Mouse (Mus musculus): ENCODE measurements around the gene H60b. TPM values are rescaled to one million over a fixed set of nuclear protein-coding genes. Genes with fewer than 3 reads are reported as not detected.
"Not testable (repeated sequence)": the region's sequence is repeated elsewhere in the genome, so short reads cannot be mapped to it uniquely, and the experiment has no call there.

The H60b gene
- total RNA-seq (2017) = not detected in 2 replicates

GRCm38 (mm10) chr10:22158310-22158999 is at the start of gene H60b, which contains the start of gene Raet1e:
Gene H60b (plus strand): TSS chr10:22158586.
Gene Raet1e (plus strand): TSS chr10:22158569.
- ATAC-seq (replicated peaks; ENCODE audit: low read depth, poor library complexity, severe bottlenecking) = peak; percentile 94

DNA sequence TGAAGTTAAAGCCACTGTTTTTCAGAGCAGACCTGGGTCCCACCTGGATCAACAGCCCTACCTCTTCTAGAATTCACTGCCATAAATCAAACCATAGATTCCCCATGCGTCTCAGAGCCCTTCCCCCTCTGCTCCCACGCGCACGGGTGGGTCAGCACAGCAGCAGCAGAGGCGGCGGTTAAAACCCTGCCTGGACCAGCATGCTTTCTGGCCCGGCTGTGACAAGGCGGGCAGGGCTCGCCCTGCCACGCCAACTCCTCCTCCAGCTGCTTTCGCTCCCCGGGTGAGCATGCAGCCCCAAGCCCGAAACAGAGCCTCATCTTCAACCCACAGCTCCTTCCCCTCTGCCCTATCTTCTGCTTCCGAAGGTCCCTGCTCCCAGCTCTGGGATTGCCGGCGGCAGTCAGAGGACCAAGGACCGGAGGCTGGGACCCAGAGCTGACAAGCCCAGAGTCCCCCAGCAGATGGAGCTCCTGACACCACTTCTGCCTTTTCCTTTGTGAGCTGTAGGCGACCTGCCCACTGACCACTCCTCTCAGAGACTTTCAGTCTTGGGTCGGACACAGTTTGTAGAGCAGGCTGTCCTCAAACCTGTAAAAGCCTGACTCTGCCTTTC is 17.6 kb upstream of the H60b start:
- ATAC-seq (replicated peaks; ENCODE audit: low read depth, poor library complexity, severe bottlenecking) = peak; percentile 33

DNA sequence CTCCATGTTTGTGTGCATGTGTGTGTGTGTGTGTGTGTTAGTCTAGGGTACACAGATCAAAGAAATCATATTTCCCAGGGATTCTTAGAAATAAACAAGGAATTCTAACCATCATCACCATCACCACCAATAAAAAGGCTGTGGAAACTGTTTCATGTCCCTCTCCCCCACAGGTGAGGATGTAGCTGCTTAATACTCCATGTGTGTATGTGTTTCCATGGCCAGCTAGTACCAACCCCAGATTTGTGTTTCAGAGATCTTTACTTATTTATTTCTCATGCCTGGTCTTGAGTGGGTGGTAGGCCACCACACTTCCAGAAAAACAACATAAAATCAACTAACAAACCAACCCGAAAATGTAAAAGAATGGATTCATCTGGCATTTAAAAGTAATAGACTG is 16.2 kb upstream of the H60b start:
- ATAC-seq (replicated peaks; ENCODE audit: low read depth, poor library complexity, severe bottlenecking) = not testable (repeated sequence)

DNA sequence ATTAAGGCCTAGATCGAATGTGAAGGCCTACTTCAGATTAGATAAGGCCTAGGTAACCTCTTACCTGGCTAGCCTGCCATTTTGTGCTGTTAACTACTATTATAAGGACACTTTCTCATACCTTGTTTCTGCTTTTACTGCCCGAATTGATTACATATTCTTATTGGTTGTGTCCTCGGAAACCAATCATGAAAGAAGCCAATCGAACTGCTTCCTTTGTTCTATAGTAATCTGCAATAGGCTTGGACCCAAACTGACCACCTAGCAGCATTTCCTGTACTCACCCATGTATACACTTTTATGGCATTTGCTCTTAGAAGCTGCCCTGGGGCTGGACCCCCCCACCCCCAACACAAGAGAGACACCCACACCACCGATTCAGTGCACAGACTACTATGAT is 15.5 kb upstream of the H60b start:
- ATAC-seq (replicated peaks; ENCODE audit: low read depth, poor library complexity, severe bottlenecking) = no peak

- peak; percentile 69 for ATAC-seq (replicated peaks; ENCODE audit: low read depth, poor library complexity, severe bottlenecking)
Observed at GRCm38 (mm10) chr10:22148441-22149072, 9.8 kb upstream of the H60b start.

- no peak for ATAC-seq (replicated peaks; ENCODE audit: low read depth, poor library complexity, severe bottlenecking)
Observed at GRCm38 (mm10) chr10:22149073-22149690, 9.2 kb upstream of the H60b start, which contains the start of gene E030030I06Rik. Gene E030030I06Rik (minus strand): TSS chr10:22149270.

DNA sequence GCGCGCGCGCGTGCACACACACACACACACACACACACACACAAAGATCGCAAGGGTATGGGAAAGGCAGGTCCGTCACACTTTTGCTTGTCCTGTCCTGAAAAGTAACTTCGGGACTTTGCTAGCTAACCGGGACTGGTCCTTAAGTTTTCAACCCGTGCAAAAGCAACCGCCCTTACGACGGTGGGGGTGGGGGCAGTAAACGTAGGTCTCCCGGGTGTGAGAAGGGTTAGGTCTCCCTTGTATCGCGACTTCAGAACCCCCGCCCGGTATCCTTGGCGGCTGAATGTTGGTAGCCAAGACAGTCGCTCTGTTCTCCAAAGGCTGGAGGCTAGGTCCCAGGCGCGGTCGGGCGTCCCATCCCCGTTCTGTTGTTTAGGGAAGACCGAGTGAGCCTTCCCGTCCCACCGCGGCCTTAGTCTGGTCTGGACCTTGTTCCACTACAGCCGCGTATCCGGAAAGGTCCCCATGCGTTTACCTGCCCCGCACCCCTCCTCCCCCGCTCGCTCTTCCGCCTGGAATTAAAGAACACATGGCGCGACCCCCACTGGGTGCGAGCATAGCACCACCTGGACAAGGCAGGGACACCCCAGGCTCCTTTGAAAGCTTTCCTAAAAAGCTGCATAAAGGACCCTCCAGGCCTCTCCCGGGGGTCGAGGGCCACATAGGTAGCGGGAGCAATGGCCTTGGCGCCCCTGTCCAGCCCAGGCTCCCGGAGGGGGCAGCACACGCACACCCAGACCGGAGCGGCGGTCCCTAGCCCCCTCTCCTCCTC is 8.5 kb upstream of the H60b start:
- no peak for ATAC-seq (replicated peaks; ENCODE audit: low read depth, poor library complexity, severe bottlenecking)

DNA sequence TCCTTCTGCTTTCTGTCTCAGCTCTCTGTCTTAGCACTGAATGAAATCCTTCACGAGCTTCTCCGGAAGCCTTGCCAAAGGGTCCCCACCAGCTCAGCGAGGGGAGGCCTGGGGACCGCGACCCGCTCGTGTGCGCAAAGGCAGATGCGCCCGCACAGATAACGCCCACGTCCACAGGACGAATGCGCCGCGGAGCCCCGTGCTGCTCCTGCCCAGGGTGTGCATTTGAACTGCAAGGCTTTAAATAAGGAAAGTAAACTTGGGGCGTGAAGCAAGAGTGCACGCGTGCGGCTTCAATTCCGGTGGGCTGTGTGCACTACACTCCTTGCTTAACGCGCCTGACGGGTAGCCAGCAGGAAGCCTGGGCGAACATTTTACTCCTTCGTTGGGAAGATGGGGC is 7.8 kb upstream of the H60b start:
- ATAC-seq (replicated peaks; ENCODE audit: low read depth, poor library complexity, severe bottlenecking) = peak; percentile 16; the same call in 1 of the 2 replicates

DNA sequence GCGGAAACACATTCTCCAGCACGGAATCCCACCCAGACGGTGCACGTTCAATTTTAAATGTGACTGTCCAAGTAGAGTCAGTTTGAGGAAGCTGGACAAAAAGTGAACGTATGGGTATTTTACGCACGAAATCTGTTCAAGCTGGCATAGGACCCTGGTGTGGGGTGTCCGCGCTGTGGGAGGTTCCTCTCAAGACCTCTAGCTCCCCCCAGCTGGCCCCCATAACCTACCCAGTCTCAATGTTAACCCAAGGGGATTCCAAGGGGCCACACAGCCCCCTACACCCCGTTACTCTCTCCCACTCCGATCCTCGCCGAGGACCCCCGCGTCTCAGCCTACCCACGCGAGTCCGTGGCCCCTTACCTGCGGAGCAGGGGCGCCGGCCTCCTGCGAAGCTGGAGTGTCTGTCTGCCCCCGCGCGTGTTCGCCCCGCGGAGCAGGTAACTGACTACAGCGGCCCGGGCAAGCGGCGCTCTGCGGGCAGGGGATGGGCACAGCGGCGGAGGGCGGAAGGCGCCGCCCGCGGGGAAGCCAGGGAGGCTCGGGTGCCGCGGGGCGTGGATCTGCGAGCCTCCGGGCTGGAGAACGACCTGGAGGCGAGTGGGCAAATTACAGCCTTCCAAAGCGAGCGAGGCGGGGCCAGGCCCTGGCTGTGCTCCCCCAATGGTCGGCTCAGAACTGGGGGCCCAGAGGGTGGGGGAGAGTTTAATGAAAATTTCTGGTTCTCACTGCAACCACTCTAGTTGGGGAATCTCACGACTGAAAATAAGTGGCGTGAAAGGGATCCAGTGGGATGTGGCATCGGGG is 7.1 kb upstream of the H60b start:
- ATAC-seq (replicated peaks; ENCODE audit: low read depth, poor library complexity, severe bottlenecking) = not testable (repeated sequence)

DNA sequence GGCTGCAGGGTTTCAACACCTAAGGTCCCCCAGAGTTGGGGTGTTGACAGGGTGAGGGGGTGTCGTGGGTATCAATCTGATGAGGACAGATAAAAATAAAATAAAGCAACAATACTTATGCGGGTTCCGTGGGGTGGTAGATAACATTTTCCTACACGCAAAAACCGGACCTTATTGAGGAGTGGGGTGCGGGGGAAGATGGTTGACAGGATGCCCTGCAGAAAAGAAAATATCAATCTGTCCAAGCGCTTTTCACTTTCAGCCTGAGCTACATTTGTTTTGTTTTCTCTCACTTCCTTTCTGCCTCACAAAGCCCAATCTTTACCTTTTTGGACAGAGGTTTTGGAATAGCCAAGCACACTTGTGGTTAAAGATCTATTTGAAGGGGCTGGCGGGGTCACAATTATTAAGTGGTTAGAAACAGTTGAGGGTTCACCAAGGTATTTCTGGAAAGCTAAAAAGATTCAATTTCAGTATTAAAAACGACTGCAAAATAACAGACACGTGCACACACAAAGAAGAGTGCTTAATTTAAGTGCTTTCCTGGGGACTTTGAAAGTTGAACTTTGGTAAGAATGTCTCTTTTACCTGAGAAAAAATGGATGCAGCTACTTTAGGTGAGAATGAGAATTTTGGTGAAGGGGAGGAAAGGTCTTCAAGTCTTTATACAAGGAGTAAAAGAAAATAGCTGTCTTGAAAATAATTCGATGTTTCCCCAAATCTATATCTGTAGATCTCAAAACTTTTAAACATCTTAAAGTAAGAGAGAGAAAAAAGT is 6.3 kb upstream of the H60b start:
- ATAC-seq (replicated peaks; ENCODE audit: low read depth, poor library complexity, severe bottlenecking) = not testable (repeated sequence)

GRCm38 (mm10) chr10:22153147-22153690 is 5.2 kb upstream of the H60b start:
- not testable (repeated sequence) for ATAC-seq (replicated peaks; ENCODE audit: low read depth, poor library complexity, severe bottlenecking)

DNA sequence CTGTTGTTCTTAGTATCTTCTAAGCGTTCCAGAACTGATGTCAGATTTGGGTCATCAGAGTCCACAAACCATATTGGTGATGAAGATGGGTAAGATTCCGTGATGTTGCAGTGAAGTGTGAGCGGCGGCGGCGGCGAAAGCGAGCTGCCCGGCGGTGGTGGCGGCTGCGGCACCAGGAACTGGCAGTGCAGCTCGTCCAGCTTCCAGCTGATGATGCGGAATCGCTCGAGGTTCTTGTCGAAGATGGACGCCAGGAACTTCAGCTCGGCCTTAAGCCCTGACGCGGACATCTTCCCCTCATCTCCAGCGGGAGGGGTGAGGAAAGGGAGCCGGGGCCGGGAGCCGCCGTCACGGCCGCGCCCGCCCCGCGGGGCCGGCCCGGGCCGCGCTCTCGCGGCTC is 4.3 kb upstream of the H60b start:
- ATAC-seq (replicated peaks; ENCODE audit: low read depth, poor library complexity, severe bottlenecking) = not testable (repeated sequence)

DNA sequence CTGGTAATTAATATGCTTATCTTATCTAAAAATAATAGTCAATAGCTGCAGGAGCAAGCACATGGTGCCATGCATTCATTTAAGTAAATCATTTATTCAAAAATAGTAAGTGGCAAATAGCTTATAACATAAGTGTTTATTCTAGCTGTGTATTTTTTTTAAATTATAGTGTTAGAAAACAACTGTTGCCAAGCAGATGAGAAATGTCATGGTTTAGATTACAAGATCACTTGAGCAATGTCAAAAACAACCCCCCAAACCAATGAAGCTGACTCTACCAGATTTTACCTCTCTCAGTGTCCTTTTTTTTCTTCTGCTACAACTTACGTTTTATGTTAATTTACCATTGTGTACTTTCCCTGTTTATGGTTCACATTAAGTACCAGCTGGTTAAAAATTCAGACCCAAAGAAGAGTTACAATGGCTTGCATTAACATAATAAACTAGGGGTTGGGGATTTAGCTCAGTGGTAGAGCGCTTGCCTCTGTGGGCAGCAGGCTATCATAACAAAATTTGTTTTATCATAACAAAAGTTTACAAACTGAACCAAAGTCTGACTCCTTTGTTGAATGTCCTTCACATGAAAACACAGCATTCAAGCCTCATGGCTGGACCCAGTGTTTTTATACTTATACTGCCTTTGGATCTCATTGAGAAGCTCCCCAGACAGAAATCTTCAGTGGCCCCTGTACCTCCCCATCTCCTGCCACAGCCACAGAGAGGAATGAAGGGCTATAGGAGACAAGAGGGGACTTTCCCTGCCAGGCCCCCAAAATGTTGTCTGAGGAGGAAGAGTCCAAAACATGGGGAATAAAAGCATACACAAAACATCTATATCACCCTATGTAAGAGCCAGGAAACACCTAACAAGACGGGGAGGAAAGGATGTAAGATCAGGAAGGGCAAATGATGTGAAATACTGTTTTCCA is 3.3 kb upstream of the H60b start:
- ATAC-seq (replicated peaks; ENCODE audit: low read depth, poor library complexity, severe bottlenecking) = no peak

- no peak for ATAC-seq (replicated peaks; ENCODE audit: low read depth, poor library complexity, severe bottlenecking)
Observed at GRCm38 (mm10) chr10:22159131-22159561, 760 bp downstream of the H60b start.

DNA sequence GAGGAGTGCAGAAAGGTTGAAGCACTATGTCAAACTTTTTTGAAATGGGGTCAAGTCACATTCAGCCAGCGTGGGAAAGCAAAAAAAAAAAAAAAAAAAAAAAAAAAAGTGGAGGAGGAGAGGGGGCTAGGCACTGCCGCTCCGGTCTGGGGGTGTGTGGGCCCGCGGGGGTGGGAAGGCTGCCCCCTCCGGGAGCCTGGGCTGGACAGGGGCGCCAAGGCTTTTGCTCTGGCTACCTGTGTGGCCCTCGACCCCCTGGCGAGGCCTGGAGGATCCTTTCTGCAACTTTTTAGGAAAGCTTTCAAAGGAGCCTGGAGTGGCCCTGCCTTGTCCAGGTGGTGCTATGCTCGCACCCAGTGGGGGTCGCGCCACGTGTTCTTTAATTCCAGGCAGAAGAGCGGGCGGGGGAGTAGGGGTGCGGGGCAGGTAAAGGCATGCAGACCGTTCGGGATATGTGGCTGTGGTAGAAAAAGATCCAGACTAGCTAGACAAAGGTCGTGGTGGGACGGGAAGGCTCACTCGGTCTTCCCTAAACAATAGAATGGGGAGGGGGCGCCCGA is 1.3 kb downstream of the H60b start:
- no peak for ATAC-seq (replicated peaks; ENCODE audit: low read depth, poor library complexity, severe bottlenecking)

DNA sequence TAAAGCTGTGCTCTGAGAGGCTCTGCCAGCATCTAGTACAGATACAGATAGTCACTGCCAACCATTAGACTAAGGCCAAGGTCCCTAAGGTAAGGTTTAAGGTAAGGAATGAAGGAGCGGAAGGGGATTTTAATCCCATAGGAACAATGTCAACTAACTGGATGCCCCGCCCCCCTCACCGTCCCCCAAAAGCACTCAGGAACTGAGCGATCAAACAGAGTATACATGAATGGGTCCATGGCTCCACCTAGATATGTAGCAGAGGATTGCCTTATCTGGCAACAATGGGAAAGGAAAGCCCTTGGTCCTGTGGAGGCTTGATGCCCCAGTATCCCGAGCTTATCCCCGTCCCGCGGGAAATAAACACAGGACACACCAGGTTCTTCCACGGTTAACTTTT is 4.9 kb downstream of the H60b start:
- not testable (repeated sequence) for ATAC-seq (replicated peaks; ENCODE audit: low read depth, poor library complexity, severe bottlenecking)

Measured in common myeloid progenitor, adult 5-6 weeks (primary cell).